Mouse (Mus musculus): ENCODE measurements around the gene Rnf222. TPM values are rescaled to one million over a fixed set of nuclear protein-coding genes. Genes with fewer than 3 reads are reported as not detected.
"Not testable (repeated sequence)": the region's sequence is repeated elsewhere in the genome, so short reads cannot be mapped to it uniquely, and the experiment has no call there.

The Rnf222 gene
- polyA plus RNA-seq, 1 experiment from 2014 or later, result 5.8 TPM

DNA sequence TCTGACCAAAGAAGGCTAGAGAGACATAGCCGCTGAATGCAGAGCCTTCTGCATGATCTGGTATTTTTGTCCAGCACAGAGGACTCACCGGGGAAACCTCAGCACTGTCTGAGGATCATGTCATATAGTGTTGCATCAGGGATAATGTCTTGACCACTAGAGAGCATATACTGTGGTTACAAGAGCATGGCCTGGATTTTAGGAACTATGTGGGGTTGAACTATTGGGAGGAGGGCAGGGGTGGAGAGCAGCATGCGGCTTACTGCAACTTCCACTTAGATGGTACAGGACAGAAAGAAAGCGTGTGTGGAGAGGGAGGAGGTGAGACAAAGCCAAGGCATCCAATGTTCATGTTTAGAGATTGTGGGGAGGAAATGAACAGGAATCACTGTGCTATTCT is 26.2 kb downstream of the Rnf222 start:
- Histone ChIP-seq H3K4me1 (replicated peaks; ENCODE audit: control insufficient read depth, insufficient read depth) (no peaks in the 10 kb centered on the region), H3K9me3 (ENCODE audit: control insufficient read depth, low read length) (no peaks in the 10 kb centered on the region), H3K9ac (ENCODE audit: low read length) (no peak overlapping the region), H3K27ac (replicated peaks) (no peak overlapping the region), H3K4me2 (replicated peaks; ENCODE audit: low read depth) (no peak overlapping the region), H3K4me3 (ENCODE audit: low read depth, low read length) (no peak overlapping the region), H3K27me3 (ENCODE audit: control insufficient read depth, insufficient read depth, low read length) (no peaks in the 10 kb centered on the region), H3K36me3 (ENCODE audit: control insufficient read depth, insufficient read depth, low read length) (no peaks in the 10 kb centered on the region)
- DNase-seq (ENCODE audit: low spot score) (no peak), ATAC-seq (ENCODE audit: low FRiP score, low TSS enrichment) (no peak)
- TF ChIP-seq EP300 (optimal IDR thresholded peaks at IDR 0.05), result no peak
- no peak for TF ChIP-seq CTCF (IDR thresholded peaks at IDR 0.05; ENCODE audit: low read depth)
- WGBS, result 89% methylated on average over 4 of the region's 4 CpGs

DNA sequence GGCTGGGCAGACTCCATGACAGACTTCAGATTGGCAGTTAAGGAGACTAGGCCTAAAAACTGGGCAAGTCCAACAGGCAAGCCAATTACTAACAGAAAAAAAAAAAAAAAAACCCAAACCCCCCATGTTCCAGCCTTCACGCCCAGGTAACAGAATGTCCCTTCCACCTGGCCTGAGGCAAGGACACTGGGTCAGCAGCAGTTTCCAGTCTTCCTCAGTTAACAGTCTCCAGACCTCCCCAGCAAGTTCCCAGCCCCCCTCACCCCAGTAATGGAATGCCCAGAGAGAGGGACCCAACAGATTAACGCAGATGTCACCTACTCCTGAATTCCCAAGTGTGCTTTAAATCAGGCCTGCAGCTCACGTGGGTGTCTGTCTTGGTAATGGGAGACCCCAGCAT is 34.8 kb downstream of the Rnf222 start:
- Histone ChIP-seq H3K36me3 (ENCODE audit: control insufficient read depth, insufficient read depth, low read length) (no peaks in the 10 kb centered on the region), H3K27ac (replicated peaks) (no peak overlapping the region), H3K4me3 (ENCODE audit: low read depth, low read length) (no peak overlapping the region), H3K4me1 (replicated peaks; ENCODE audit: control insufficient read depth, insufficient read depth) (no peaks in the 10 kb centered on the region), H3K27me3 (ENCODE audit: control insufficient read depth, insufficient read depth, low read length) (no peaks in the 10 kb centered on the region), H3K4me2 (replicated peaks; ENCODE audit: low read depth) (no peak overlapping the region), H3K9ac (ENCODE audit: low read length) (no peak overlapping the region), H3K9me3 (ENCODE audit: control insufficient read depth, low read length) (no peaks in the 10 kb centered on the region)
- DNase-seq (ENCODE audit: low spot score) (no peak), ATAC-seq (ENCODE audit: low FRiP score, low TSS enrichment) (no peak)
- 69% methylated on average over 3 of the region's 3 CpGs for WGBS
- TF ChIP-seq CTCF (IDR thresholded peaks at IDR 0.05; ENCODE audit: low read depth), result no peak
- no peak for TF ChIP-seq EP300 (optimal IDR thresholded peaks at IDR 0.05)

DNA sequence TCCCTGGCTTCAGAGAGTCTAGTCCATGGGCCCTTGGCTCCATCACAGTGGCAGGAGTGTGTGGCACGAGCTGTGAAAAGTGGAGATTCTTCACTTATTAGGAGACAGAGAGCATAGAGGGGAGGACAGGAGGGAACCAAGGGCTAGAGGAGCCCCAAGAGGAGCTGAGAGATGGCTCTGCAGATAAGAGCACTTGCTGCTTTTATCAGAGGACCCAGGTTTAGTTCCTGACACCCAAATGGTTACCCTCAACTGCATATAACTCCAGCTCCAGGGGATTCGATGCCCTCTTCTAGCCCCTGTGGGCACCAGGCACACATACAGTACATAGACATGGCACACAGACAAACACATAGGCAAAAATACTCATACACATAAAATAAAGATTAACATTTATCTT is 36.4 kb downstream of the Rnf222 start:
- H3K9ac ChIP-seq (ENCODE audit: low read length), result no peak overlapping the region
- no peaks in the 10 kb centered on the region for H3K36me3 ChIP-seq (ENCODE audit: control insufficient read depth, insufficient read depth, low read length)
- H3K9me3 ChIP-seq (ENCODE audit: control insufficient read depth, low read length), result no peaks in the 10 kb centered on the region
- no peak for ATAC-seq (ENCODE audit: low FRiP score, low TSS enrichment)
- DNase-seq (ENCODE audit: low spot score), result no peak
- no peak for TF ChIP-seq CTCF (IDR thresholded peaks at IDR 0.05; ENCODE audit: low read depth)
- no peak for TF ChIP-seq EP300 (optimal IDR thresholded peaks at IDR 0.05)
- 85% methylated on average over 2 of the region's 2 CpGs for WGBS
- no peak overlapping the region for H3K27ac ChIP-seq (replicated peaks)
- no peak overlapping the region for H3K4me2 ChIP-seq (replicated peaks; ENCODE audit: low read depth)
- H3K4me1 ChIP-seq (replicated peaks; ENCODE audit: control insufficient read depth, insufficient read depth), result no peaks in the 10 kb centered on the region
- no peak overlapping the region for H3K4me3 ChIP-seq (ENCODE audit: low read depth, low read length)
- no peaks in the 10 kb centered on the region for H3K27me3 ChIP-seq (ENCODE audit: control insufficient read depth, insufficient read depth, low read length)

DNA sequence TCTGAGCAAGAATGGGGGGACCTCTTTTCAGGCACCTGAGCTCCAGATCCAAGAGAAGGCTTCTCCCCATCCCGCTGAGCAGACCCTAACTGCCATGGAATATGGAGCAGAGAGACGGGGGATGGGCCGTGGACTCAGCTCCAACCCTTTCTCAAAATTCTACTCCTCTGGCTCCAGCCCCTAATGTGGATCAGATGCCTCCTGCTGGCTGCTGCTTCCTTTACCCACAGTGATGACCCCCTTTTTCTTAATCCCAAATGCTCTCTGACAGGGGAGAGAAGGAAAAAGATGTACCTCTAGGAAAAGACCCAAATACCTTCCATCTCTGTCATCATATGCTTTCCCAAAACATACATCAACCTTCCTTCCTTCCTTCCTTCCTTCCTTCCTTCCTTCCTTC is 38.6 kb downstream of the Rnf222 start, which contains the start of gene Odf4:
TSS of gene Odf4 (minus strand) at position 101 of the 400 bp plus-strand sequence.
- Histone ChIP-seq H3K9me3 (ENCODE audit: control insufficient read depth, low read length) (no peaks in the 10 kb centered on the region), H3K4me3 (ENCODE audit: low read depth, low read length) (no peak within 1 kb of the TSS), H3K4me1 (replicated peaks; ENCODE audit: control insufficient read depth, insufficient read depth) (no peaks in the 10 kb centered on the region), H3K9ac (ENCODE audit: low read length) (no peak within 1 kb of the TSS), H3K27me3 (ENCODE audit: control insufficient read depth, insufficient read depth, low read length) (no peaks in the 10 kb centered on the region), H3K4me2 (replicated peaks; ENCODE audit: low read depth) (no peak within 1 kb of the TSS), H3K36me3 (ENCODE audit: control insufficient read depth, insufficient read depth, low read length) (no peaks in the 10 kb centered on the region), H3K27ac (replicated peaks) (no peak within 1 kb of the TSS)
- DNase-seq (ENCODE audit: low spot score) (no peak), ATAC-seq (ENCODE audit: low FRiP score, low TSS enrichment) (no peak)
- no peak for TF ChIP-seq CTCF (IDR thresholded peaks at IDR 0.05; ENCODE audit: low read depth)
- no peak for TF ChIP-seq EP300 (optimal IDR thresholded peaks at IDR 0.05)
- 92% methylated on average over 3 of the region's 3 CpGs for WGBS

DNA sequence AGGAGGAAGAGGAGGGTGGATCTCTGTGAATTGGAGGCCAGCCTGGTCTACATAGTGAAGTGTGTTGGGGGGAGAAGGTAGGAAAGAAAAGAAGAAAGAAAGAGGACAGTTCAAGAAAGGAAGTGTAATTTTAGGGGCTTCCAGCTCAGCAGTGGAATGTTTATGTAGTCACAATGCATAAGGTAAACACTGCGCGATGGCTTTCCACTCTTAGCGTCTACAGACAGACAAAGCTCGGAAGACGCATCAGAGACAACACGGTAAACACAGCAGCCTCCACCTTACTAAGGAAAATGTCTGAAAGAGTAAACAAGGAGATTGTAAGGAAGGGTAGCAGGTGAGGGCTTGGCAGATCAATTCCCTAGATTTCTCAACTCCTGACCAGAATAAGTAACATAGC is 41.6 kb downstream of the Rnf222 start:
- 9% methylated on average over 6 of the region's 6 CpGs for WGBS
- no peak for TF ChIP-seq EP300 (optimal IDR thresholded peaks at IDR 0.05)
- no peak for TF ChIP-seq CTCF (IDR thresholded peaks at IDR 0.05; ENCODE audit: low read depth)
- H3K27ac ChIP-seq (replicated peaks), result no peak overlapping the region

DNA sequence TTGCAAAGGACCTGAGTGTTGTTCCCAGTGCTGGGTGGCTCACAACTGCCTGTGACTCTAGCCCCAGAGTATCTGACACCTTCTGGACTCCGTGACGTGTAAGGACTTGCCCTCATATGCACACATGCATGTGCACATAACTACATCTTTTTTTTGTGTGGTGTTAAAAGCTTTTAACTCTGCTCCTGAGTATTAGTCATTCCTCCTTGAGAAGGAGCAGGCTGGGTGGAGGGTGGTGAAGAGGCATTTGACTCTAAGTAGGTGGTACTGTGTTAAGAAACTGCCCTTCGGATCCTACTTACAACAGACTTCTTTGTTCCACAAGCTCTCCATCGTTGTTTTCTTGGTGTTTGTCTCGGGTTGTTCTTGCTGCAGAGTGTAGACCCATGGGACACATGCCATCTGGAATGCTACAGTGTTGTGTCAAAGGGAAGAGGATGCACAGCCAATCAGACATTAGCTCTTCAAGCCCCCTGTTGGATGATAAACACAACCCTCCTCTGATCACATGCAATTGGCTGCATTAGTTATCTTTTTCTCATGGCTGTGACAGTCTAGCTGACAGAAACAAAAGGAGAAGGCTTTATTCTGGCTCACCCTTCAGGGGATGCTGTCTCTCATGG is 45.6 kb downstream of the Rnf222 start:
- H3K36me3 ChIP-seq (ENCODE audit: control insufficient read depth, insufficient read depth, low read length), result no peaks in the 10 kb centered on the region
- no peaks in the 10 kb centered on the region for H3K4me1 ChIP-seq (replicated peaks; ENCODE audit: control insufficient read depth, insufficient read depth)
- H3K4me3 ChIP-seq (ENCODE audit: low read depth, low read length), result no peak overlapping the region
- no peak overlapping the region for H3K27ac ChIP-seq (replicated peaks)
- DNase-seq (ENCODE audit: low spot score), result no peak
- H3K9me3 ChIP-seq (ENCODE audit: control insufficient read depth, low read length), result no peaks in the 10 kb centered on the region
- H3K4me2 ChIP-seq (replicated peaks; ENCODE audit: low read depth), result no peak overlapping the region
- WGBS, result 60% methylated on average over 5 of the region's 5 CpGs
- H3K27me3 ChIP-seq (ENCODE audit: control insufficient read depth, insufficient read depth, low read length), result no peaks in the 10 kb centered on the region
- H3K9ac ChIP-seq (ENCODE audit: low read length), result no peak overlapping the region
- no peak for TF ChIP-seq EP300 (optimal IDR thresholded peaks at IDR 0.05)
- no peak for TF ChIP-seq CTCF (IDR thresholded peaks at IDR 0.05; ENCODE audit: low read depth)
- ATAC-seq (ENCODE audit: low FRiP score, low TSS enrichment), result no peak

More for the DNA sequence above, 41.6 kb downstream of the Rnf222 start:
- no peaks in the 10 kb centered on the region for H3K36me3 ChIP-seq (ENCODE audit: control insufficient read depth, insufficient read depth, low read length)
- no peaks in the 10 kb centered on the region for H3K4me1 ChIP-seq (replicated peaks; ENCODE audit: control insufficient read depth, insufficient read depth)
- no peak overlapping the region for H3K4me3 ChIP-seq (ENCODE audit: low read depth, low read length)
- DNase-seq (ENCODE audit: low spot score) (no peak), ATAC-seq (ENCODE audit: low FRiP score, low TSS enrichment) (no peak)
- H3K27me3 ChIP-seq (ENCODE audit: control insufficient read depth, insufficient read depth, low read length), result no peaks in the 10 kb centered on the region
- H3K9ac ChIP-seq (ENCODE audit: low read length), result no peak overlapping the region
- H3K4me2 ChIP-seq (replicated peaks; ENCODE audit: low read depth), result no peak overlapping the region
- H3K9me3 ChIP-seq (ENCODE audit: control insufficient read depth, low read length), result no peaks in the 10 kb centered on the region

DNA sequence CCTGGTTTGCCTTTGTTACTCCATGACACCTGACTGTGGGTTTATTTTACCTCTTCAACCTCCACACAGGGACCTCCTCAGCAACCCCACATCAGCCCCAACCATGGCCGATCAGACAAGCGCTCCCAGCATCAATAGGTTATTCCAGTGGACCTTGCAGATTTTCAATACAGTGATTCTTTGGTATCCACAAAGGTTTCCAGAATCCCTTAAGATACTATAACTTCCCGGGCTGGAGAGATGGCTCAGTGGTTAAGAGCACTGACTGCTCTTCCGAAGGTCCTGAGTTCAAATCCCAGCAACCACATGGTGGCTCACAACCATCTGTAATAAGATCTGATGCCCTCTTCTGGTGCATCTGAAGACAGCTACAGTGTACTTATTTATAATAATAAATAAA is 48.6 kb downstream of the Rnf222 start:
- H3K4me2 ChIP-seq (replicated peaks; ENCODE audit: low read depth); H3K4me1 ChIP-seq (replicated peaks; ENCODE audit: control insufficient read depth, insufficient read depth); H3K36me3 ChIP-seq (ENCODE audit: control insufficient read depth, insufficient read depth, low read length); H3K4me3 ChIP-seq (ENCODE audit: low read depth, low read length); H3K9me3 ChIP-seq (ENCODE audit: control insufficient read depth, low read length); DNase-seq (ENCODE audit: low spot score); H3K27ac ChIP-seq (replicated peaks); ATAC-seq (ENCODE audit: low FRiP score, low TSS enrichment); H3K27me3 ChIP-seq (ENCODE audit: control insufficient read depth, insufficient read depth, low read length); H3K9ac ChIP-seq (ENCODE audit: low read length): not testable (repeated sequence)
- 90% methylated on average over 4 of the region's 4 CpGs for WGBS
